Mouse (Mus musculus): ENCODE measurements at regions not wholly inside any gene's neighbourhood (a gene's known extent, or its start where the extent isn't known, plus 50 kb on each side); places are given as distances from the start of the nearest gene placed in this dataset.

DNA sequence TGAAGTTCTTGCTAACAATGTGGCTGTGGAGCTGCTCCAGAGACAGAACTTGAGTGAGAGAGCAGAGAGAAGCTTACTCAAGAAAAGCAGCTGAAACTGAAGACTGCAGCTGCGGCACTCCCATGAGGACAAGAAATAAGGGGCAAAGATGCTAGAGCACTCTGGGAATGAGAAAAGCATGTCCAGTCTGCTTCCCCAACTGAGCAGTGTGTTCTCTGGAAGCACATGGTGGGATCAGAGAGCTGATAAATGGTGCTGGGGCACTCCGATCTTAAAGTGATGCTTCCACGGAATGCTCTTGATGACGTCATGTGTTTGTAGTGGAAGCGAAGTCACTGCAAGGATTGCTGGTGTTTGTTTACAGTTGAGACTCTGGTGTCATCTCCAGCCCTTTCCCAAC lies 186.1 kb upstream of the Phactr1 start:
- DNase-seq (ENCODE audit: low spot score in 2 of 2) = no peak
- intact Hi-C loops (cut with DNase I) = no loop called here

DNA sequence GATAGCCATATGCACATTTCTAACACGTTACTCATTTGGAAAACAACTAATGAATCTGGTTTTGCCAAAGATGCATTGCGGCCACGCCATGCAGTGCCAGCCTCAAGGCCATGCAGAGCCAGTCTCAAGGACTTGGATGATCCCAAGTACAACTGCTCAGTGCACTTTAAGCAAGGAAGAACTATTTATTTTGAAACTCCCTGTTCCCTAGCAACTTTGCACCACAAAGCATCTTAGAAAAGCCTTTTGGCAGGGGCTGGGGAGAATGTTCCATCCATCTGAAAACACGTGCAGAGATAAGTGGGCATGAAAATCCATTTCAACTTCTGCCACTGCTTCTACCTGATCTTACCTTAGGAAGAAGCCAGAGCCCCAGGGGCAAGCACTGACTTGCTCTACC lies 182.1 kb upstream of the Phactr1 start:
- intact Hi-C loops (cut with DNase I) = no loop called here
- DNase-seq (ENCODE audit: low spot score in 2 of 2) = no peak

DNA sequence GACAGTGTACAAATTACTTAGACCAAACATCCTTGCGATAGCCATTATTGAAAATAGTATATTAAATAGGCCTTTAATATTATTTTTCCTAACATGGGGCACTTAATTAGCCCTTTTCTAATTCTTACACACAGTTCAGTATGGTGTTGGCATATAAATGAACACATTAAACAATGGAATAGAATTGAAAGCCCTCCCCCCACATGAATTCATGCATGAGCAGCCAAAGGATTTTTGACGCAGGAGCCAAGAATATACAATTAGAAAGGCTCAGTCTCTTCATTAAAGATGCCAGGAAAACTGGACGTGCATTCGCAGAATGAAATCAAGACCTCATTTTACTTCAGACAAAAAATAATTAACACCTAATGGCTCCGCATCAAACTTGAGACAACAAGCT lies 172.9 kb upstream of the Phactr1 start:
- DNase-seq (ENCODE audit: low spot score in 2 of 2) = no peak
- intact Hi-C loops (cut with DNase I) = no loop called here

DNA sequence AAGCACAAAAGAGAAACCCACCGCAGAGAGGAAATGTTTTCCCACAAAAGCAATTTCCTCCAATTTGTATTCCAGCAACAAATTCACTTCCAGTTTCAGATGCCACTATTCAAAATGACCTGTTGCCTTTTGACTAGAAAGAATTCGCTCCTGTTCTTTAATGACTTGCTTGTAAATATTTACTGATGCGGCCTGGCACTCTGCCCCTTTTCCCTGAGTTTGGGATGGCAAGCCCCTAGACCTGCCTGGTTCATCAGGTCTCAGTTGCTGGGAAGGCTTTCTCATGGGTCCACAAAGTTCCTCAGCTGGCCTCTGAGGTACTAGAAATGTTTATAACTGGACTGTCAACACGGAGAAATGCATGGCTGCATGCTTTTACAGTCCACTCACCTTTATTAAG lies 161.7 kb upstream of the Phactr1 start:
- no peak for DNase-seq (ENCODE audit: low spot score in 2 of 2)
- intact Hi-C loops (cut with DNase I) = no loop called here

DNA sequence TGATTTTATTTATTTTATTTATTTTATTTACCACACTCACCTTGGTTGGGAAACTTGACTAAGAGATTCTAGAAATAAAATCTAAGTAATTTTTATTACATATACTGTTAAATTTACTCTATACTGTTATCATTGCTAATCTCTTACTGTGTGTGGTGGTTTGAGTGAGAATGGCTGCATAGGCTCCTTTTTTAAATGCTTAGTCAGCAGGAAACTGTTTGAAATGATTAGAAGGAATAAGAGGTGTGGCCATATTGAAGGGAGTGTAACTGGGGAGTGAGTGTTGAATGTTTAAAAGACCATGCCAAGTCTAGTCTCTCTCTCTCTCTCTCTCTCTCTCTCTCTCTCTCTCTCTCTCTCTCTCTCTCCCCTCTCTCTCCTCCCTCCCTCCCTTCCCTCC lies 157.9 kb upstream of the Phactr1 start:
- DNase-seq (ENCODE audit: low spot score in 2 of 2) = no peak
- intact Hi-C loops (cut with DNase I) = no loop called here

DNA sequence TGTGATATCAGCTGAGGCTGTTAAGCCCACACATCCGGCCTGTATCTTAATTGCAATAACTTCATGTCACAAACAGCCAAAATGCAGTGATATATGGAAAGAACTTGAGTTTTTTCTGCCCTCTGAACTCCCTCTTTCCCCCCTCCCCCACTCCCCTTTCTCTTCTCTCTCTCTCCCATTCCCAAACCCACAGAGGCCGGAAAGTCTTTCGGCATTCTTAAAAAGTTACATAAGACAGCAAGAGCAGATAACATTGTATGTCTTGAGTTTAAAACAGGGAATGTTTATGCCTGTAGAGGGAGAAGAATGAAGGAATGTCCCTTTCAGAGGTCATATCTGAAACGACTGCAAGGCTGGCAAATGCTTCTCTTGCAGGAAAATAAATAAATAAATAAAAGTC lies 154.3 kb upstream of the Phactr1 start:
- intact Hi-C loops (cut with DNase I) = no loop called here
- no peak for DNase-seq (ENCODE audit: low spot score in 2 of 2)

DNA sequence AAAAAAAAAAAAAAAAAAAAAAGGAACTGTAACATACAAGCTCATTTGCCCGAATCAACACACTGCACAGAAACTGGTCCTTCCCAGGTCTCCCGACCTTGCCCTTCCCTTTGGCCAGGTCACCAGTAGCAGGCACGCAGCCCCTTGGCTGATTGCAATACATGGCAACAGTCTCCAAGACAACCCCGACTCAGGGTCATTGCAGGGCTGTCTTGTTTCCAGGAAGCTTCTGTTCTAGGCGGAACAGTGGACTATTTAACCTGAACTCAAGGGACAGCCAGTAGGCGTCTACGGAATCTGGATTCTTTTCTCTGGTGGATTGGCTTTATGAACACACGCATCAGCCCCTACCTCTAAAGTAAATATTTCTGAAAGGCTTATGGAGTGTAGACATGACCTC lies 153.5 kb upstream of the Phactr1 start:
- DNase-seq (ENCODE audit: low spot score in 2 of 2) = peak in 1 of 2 experiments; percentile 8
- intact Hi-C loops (cut with DNase I) = no loop called here

DNA sequence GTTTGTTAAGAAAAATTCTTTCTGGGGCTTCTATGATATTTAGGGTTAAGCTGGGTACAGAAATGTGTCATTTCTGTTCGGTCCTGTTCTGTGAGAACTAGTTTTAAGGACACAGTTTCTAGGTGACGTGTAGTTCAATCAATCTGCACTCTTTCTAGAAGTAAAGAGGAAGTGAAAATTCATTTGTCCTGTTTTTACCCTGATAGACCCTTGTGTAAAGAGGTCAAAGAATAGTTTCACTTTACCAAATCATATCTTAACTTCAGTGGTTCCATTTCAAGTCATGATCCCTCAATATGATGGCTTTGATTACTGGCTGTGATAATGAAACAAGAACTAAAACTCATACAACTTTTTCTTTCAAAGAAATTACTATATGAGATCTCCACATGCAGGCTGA lies 152.3 kb upstream of the Phactr1 start:
- no peak for DNase-seq (ENCODE audit: low spot score in 2 of 2)
- intact Hi-C loops (cut with DNase I) = no loop called here

DNA sequence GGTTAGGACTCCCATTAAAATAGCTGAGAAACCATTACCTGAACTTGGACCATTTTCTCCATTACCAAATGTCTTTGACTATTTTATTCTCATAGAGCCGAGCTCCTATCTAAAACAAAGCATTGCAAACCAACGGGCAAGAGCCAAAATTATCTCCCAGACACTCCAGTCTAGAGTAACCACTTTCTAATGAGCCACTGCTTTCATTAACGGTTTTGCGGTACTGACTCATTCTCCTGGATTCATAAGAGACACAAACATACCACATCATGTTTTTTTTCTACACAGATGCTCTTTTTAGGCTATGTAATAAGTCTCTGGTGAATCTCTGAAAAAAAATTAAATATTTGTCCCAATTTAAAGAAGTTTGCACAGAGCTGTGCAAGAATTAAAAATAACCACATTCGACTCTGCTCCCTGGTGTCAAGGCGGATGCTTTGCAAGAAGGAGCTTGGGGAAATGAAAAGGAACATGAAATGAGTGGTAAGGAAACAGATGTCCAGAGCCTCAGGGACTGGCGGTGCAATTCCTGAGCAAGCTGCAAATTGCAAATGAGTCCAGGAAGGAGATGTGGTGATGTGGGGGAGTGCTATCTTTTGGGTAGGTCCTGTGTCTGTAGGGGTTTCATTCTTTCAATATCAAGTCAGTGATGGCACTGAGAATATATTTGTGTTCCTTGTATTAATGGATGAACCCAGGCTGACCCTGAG lies 143.8 kb upstream of the Phactr1 start:
- intact Hi-C loops (cut with DNase I) = loop anchor here (5.0 kb wide), 2 partner anchors 134 to 234 kb away; partner anchors contain the start of gene Edn1
- peak; percentile 36 to 89 for DNase-seq (ENCODE audit: low spot score in 2 of 2)

DNA sequence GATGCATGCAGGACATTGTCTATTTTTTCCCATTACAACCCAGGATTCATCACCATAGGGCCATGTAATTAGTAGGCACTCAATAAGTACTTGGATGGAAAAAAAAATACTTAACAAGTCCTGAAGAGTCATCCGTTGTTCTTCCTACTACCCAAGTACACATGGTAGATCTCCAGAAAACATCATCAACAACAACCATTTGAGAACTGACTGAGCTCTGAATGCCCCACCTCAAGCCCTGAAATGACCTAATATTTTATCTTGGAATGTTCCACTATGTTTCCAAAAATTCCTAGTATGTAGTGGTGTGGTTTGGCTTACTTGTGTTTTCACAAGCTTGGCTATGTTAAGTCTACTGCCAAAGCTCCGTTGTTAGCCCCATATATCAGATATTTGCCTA lies 142.4 kb upstream of the Phactr1 start:
- DNase-seq (ENCODE audit: low spot score in 2 of 2) = no peak
- intact Hi-C loops (cut with DNase I) = loop anchor here (5.0 kb wide), 2 partner anchors 136 to 236 kb away; partner anchors contain the start of gene Edn1

DNA sequence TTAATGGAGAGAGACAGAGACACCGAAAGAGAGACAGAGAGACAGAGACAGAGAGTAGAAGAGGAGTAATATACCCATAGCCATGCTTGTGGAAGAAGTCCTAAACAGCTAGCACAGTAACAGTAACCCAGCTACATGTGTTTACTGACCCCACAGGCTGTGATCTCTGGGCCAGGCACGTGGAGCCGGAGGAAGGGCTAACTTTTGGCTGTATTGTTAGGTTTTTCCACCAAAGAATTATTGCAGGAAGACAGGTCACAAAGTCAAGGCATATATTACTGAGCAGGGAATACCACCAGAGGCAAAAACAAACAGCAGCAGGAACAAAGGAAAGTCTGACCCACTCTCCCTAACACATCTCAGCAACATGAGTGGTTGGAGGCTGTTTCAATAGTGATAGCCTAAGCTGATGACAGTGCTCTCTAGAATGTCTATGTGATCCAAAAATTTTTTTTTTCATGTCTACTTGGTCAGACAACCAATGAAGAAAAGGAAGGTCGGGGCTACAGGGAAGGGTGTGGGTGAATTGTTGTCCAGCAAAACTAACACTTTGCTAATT lies 135.8 kb upstream of the Phactr1 start:
- DNase-seq (ENCODE audit: low spot score in 2 of 2) = no peak
- intact Hi-C loops (cut with DNase I) = no loop called here

DNA sequence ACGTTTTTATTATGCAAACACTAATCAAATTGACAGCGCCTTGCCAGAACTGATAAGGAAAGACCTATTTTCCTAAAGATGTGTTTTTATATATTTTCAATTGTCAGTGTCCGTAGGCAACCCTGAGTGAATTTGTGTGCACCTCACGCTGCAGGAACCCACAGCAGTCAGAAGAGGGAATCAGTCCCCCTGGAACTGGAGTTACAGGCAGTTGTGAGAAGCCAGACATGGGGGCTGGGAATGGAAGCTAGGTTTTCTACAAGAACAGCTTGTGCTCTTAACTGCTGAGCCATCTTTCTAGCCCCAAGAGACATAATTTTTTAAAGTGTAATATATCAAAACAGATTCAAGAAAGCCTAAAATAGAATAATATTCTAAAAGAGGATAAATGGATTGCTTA lies 134.0 kb upstream of the Phactr1 start:
- intact Hi-C loops (cut with DNase I) = no loop called here

DNA sequence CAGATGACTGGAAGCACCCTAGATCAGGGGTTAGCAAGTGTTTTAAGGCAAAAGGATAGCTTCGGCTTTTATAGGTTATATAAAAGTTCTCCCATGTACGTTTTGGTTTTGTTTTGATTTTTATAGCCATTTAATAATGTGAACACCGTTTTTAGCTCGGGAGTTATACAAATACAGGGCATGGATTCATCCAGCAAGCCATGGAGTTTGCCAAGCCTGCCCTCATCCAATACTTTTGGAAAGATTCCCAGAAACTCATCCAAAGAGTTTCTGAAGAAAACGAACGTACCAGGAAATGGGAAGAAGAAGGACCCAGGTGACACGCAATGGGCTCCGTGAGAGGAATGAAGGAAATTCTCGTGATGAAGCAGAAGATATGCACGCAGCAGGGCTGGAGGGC lies 133.6 kb upstream of the Phactr1 start:
- intact Hi-C loops (cut with DNase I) = no loop called here
- DNase-seq (ENCODE audit: low spot score in 2 of 2) = peak in 1 of 2 experiments; percentile 10

More for the DNA sequence above, 134.0 kb upstream of the Phactr1 start:
- peak in 1 of 2 experiments; percentile 26 for DNase-seq (ENCODE audit: low spot score in 2 of 2)

DNA sequence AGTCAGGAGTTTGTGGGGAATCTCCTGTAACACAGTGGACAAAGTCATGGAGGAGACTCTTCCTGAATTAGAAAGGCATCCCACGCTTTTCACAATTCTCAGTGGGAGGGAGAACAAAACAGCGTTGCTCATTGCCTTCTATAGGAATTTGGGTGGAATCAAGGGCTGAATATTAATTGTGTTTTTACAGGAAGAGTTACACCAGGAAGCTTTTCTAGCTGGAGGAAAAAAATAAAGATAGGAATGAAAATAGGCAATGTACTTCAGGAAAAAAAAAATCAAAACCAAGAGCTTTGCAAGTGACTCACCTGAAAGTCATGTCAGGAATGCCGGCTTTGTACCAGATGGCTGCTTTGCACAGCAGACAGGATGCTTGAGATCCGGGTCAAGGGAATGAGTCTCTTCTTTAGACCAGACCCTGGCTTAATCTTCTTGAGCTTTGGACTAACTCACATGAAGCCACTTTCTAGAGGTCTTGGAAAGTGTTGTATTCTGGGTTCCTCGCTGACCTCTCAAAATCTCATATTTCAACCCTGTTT lies 131.3 kb upstream of the Phactr1 start:
- peak in 1 of 2 experiments; percentile 3 for DNase-seq (ENCODE audit: low spot score in 2 of 2)
- intact Hi-C loops (cut with DNase I) = no loop called here

DNA sequence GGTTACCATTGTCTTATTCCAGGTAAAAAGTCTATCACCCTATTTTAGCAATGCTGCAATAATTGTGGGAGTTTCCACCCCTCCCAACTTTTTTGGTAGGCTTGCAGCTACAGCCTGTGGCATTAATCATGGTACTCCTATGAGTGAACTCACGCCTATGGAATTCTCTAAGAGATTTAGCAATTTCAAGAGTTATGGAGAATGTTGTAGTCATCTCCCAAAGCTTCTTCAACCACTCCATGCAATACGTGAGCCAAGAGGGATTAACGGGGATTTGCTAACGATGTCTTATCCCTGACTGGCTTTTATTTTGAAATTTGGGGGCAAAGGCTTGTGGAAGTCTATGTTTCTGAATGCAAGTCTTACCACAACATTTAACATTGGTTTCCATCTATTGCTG lies 125.5 kb upstream of the Phactr1 start:
- DNase-seq (ENCODE audit: low spot score in 2 of 2) = no peak
- intact Hi-C loops (cut with DNase I) = no loop called here

DNA sequence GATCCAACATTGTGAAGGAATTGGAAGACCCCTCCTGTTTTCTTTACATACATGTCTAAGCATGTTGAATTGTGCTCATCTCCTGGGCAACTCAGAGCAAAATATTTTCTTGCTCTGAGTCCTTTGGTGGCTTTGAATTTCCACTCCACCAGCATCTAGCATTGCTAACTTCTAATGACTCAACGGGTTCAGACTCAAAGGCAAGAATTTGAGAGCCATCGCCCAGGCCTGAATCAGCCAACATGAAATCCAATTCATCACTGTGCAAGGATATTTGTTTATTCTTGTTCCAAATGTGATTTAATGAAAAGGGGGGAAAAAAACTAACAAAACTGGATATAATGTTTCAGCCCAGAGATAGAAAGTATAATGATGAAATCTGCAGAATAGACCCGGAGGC lies 121.9 kb upstream of the Phactr1 start:
- DNase-seq (ENCODE audit: low spot score in 2 of 2) = no peak
- intact Hi-C loops (cut with DNase I) = no loop called here

DNA sequence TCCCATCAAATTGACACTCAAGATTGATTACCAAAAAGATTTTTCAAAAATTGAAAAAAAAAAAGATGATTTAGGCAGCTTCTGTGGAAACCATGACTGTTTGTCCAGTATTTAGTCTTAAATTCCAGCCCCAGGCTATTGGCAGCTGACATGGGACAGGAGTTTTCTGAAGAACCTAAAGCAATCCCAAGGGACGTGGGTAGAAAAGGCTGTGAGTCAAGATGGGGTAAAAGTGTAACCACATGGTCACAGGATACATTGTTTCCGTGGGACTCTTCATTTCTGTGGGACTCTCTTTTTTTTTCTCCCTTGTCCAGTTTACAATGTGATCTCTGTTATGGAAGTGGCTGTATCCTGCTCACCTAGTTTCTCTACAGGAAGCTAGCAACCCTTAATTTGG lies 119.0 kb upstream of the Phactr1 start:
- DNase-seq (ENCODE audit: low spot score in 2 of 2) = no peak
- intact Hi-C loops (cut with DNase I) = no loop called here

DNA sequence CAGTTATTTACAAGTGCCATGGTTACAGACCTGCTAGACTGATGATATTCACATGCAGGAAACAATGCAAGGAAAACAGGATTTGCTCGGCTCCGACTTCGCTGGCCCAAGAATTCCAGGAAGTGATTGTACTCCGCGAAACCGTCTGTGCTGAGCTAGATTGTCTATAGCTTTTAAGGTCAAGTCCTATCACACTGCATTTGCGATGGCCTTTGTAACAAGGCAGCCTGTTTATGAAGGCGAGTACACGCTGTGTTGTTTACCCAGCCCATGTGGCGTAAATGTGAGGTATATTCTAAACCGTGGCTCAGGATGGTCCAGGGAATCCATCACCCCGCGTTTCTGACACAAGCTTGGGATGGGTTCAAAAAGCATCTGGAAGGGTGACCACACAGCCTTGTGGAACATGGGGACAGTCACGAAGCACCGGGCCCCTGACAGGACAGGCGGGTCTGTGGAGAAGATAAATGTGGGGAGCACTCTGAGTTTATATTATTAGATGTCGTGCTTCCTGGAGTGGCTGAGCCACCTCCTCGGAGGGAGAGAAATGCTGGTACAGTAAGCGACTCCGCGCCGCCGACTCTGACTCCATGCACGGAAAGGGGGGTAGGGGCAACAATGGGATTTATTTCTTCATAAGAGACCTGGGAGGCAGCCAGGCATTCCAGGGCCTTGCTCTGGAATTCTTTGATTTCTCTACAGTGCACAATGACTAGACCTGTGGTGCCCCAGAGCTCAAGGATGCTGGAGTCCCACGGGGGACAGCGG lies 114.9 kb upstream of the Phactr1 start:
- intact Hi-C loops (cut with DNase I) = no loop called here
- no peak for DNase-seq (ENCODE audit: low spot score in 2 of 2)

DNA sequence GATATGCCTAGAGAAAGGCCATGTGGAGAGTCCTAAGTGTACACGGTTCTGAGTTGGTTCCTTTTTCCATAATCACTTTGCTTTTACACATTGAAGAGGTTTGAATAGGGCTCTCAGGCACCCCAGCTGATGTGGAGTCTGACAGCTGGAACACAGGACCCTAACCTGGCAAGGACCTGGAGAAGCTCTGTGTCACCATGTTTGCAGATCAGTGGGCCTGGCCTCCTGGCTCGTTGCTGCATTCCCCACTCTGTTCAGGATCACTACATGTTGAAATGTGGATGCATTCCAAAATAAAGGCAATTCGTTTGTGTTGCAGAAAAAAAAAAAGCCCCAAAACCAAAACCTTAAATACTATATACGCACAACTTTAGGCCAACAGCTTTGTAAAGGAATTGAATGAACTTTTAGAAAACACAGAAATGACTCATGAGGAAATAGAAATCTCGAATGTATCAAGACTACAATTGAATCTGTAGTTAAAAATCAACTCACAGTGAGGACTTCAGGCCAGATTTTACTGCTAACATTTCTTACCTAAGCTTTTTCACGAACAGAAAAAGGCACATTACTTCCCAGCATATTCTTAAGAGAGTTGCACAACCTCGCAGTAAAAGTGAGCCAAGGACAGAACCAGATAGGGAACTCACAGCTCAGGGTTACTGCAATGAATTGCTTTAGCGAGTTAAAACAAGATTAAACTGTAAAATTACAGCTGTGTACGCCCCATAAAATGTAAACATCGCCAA lies 109.6 kb upstream of the Phactr1 start:
- intact Hi-C loops (cut with DNase I) = loop anchor here (10.0 kb wide), 1 partner anchor 926 kb away; no protein-coding TSS in a partner anchor
- no peak for DNase-seq (ENCODE audit: low spot score in 2 of 2)

DNA sequence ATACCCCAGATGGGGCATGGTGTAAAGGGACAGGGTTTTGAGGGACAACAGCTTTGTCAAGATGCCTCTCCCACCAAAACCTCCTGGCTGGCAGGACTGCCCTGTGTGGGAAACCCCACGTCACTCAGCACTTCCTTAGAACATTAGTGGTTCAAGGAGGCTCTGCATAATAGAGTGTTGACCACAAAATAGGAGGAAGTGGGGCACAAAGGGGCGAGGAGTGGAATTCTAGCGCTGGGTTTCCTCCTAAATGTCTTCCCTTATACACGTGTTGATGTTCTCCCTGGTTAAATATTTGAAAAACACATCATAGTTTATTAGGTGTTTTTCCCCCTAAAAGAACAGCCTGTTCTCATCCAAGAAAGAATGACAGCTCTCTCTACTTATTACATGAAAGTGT lies 106.2 kb upstream of the Phactr1 start:
- no peak for DNase-seq (ENCODE audit: low spot score in 2 of 2)
- intact Hi-C loops (cut with DNase I) = loop anchor here (10.0 kb wide), 1 partner anchor 929 kb away; no protein-coding TSS in a partner anchor

Data from left cerebral cortex, postnatal 25 days (tissue).